In the genomic region with DNA sequence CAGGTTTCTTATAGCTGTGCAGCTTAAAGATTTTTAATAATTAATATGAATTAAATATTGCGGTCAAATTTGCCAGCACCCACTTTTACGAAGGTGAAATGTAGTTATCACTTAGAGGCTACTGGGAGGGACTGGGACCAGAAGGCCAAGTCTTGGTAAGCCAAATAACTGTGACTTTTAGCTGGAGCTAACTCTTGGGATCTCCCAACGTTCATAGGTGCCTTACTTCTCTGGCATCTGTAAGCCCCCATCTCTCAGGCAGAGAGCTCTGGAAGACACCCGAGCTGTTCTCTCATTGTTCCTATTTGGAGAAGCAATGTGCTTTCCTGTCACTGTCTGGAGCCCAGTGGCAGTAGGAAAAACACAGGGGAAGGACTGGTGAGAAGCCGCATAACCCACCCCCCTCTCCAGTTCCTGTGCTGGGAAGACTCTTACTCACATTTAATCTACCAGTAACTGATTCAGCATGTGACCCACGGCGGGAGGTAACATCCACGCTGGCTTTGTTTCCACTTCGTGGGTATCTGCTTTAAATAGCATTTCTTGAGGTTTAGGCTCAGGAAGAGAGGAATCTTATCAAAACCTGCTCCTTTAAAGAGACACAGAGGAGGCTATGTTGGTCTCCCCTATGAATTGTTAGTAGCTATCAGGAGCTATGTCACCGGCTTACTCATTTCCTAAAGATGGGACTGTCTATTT, we compare ENCODE assay signal across 1 mouse cellular context.
A peak's percentile ranks its signal among the peaks of the same experiment; 100 is the strongest.
TF ChIP-seq lines count a peak whose summit lies in the region.

No protein-coding gene starts in this region.

TF ChIP-seq in C2C12, 6 proteins besides CTCF, POLR2A, EP300 and RAD21:
- TF ChIP-seq USF1 (IDR thresholded peaks at IDR 0.05; ENCODE audit: low read depth) (peak; percentile 57), MYOG (IDR thresholded peaks at IDR 0.05; ENCODE audit: control insufficient read depth, extremely low read depth, insufficient read length) (no peak), MAX (IDR thresholded peaks at IDR 0.05) (no peak), MYOD1 (IDR thresholded peaks at IDR 0.05; ENCODE audit: control insufficient read depth, insufficient read length, low read depth) (no peak), FOSL1 (IDR thresholded peaks at IDR 0.05; ENCODE audit: insufficient read depth, low read length, poor library complexity, severe bottlenecking) (no peak), CEBPB (IDR thresholded peaks at IDR 0.05; ENCODE audit: low read depth) (no peak)
